Mouse (Mus musculus) midbrain, embryonic 16.5 days (tissue): ENCODE results near the gene C1rl. TPM values are rescaled to one million over a fixed set of nuclear protein-coding genes. Genes with fewer than 3 reads are reported as not detected.
"Not testable (repeated sequence)": the region's sequence is repeated elsewhere in the genome, so short reads cannot be mapped to it uniquely, and the experiment has no call there.

Experiments used
- ATAC-seq: fragments of 200-750 bp; cut with Nextera tagmentation; 2 replicates; pipeline ENCODE4 v1.8.0; 2017; ENCODE audit warnings: moderate TSS enrichment
- H3K27ac ChIP-seq: fragments of 300-500 bp; sonication (generic); 2 replicates; pipeline ENCODE4 v1.5.1; 2014; ENCODE audit warnings: mild to moderate bottlenecking, low read length, mixed read lengths
- H3K27me3 ChIP-seq: fragments of 300-500 bp; sonication (generic); 2 replicates; pipeline ENCODE4 v1.6.1; 2014; ENCODE audit warnings: low read depth, low read length, mixed read lengths; ENCODE audit not compliant: control insufficient read depth, insufficient read depth
- H3K36me3 ChIP-seq: fragments of 300-500 bp; sonication (generic); 2 replicates; pipeline ENCODE4 v1.6.1; 2014; ENCODE audit warnings: mild to moderate bottlenecking, low read length, moderate library complexity, mixed read lengths; ENCODE audit not compliant: control insufficient read depth, insufficient read depth
- H3K4me1 ChIP-seq: fragments of 300-500 bp; sonication (generic); 2 replicates; pipeline ENCODE4 v1.6.1; 2014; ENCODE audit warnings: mild to moderate bottlenecking, low read length, mixed read lengths; ENCODE audit not compliant: control insufficient read depth, insufficient read depth
- H3K4me2 ChIP-seq: fragments of 300-500 bp; sonication (generic); 2 replicates; pipeline ENCODE4 v1.6.1; 2014; ENCODE audit warnings: mild to moderate bottlenecking, low read length, mixed read lengths
- H3K4me3 ChIP-seq: fragments of 300-500 bp; sonication (generic); 2 replicates; pipeline ENCODE4 v1.5.1; 2014; ENCODE audit warnings: low read depth, mild to moderate bottlenecking, low read length, moderate library complexity, mixed read lengths
- H3K9ac ChIP-seq: fragments of 300-500 bp; sonication (generic); 2 replicates; pipeline ENCODE4 v1.6.1; 2014; ENCODE audit warnings: low read depth, low read length, mixed read lengths
- H3K9me3 ChIP-seq: fragments of 300-500 bp; sonication (generic); replicated peaks from 2 replicates; pipeline ENCODE4 v1.6.1; 2014; ENCODE audit warnings: mild to moderate bottlenecking, low read length, mixed read lengths; ENCODE audit not compliant: control insufficient read depth, poor library complexity, severe bottlenecking
- WGBS: fragments of 180-500 bp; shearing (Covaris S2); extraction: QIAGEN DNeasy Blood & Tissue Kit; methylation state at CpG from one replicate; pipeline ENCODE4 v1.1.7; 2014; 5-methylcytosine and 5-hydroxymethylcytosine counted together
- polyA plus RNA-seq: library from polyadenylated mRNA; unstranded; fragments of >200 nt; fragmentation: Nextera tagmentation; extraction: Ambion mirVana; gene quantifications from 2 replicates; pipeline ENCODE4 v1.2.1, GENCODE M21; 2015

C1rl gene
- polyA plus RNA-seq, 1 experiment from 2014 or later, result 0.36 TPM

GRCm38 (mm10) chr6:124477922-124478651 lies 14.8 kb upstream of the C1rl start:
- Histone ChIP-seq H3K9me3 (no peaks in the 10 kb centered on the region), H3K4me3 (no peak overlapping the region), H3K27me3 (no peaks in the 10 kb centered on the region), H3K9ac (no peak overlapping the region), H3K4me2 (no peak overlapping the region), H3K36me3 (no peaks in the 10 kb centered on the region), H3K27ac (no peak overlapping the region), H3K4me1 (no peaks in the 10 kb centered on the region)
- WGBS, result 78% methylated on average over 17 of the region's 17 CpGs
- ATAC-seq, result no peak

DNA sequence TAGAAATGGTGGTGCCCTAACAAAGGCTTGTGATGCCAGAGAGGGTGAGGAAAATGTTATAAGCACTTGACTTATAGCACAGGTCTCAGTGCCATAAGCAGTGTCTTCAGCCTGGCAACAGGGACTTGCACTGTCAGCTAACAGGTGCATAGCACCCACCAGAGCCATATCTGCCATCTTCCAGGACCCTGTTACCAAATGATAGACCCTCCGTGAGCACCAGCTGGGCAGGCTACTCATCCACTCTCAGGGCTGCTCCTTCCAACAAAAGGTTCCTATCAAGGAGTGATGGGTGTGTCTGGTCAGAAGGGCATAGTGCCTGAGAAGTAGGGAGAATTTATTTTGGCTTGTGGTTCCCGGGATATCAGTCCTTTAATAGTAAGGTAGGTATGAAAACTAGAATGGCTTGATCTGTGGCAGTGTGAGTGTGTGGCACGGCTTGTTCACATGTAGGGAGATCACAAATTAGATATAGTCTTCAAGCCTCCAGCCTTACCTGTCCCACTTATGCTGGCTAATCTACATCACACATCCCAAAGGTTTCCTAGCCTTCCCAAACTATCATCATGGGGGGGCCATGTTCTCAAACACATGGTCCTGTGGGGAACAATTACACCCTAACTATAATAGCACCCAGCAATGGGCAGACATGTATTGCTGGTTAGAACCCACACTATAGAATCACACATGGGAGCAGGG lies 13.9 kb upstream of the C1rl start:
- no peaks in the 10 kb centered on the region for H3K27me3 ChIP-seq
- no peak overlapping the region for H3K4me2 ChIP-seq
- no peak overlapping the region for H3K27ac ChIP-seq
- no peak overlapping the region for H3K4me3 ChIP-seq
- no peak overlapping the region for H3K9ac ChIP-seq
- ATAC-seq, result no peak
- 89% methylated on average over 3 of the region's 3 CpGs for WGBS
- H3K36me3 ChIP-seq, result no peaks in the 10 kb centered on the region
- H3K9me3 ChIP-seq, result no peaks in the 10 kb centered on the region
- H3K4me1 ChIP-seq, result no peaks in the 10 kb centered on the region

DNA sequence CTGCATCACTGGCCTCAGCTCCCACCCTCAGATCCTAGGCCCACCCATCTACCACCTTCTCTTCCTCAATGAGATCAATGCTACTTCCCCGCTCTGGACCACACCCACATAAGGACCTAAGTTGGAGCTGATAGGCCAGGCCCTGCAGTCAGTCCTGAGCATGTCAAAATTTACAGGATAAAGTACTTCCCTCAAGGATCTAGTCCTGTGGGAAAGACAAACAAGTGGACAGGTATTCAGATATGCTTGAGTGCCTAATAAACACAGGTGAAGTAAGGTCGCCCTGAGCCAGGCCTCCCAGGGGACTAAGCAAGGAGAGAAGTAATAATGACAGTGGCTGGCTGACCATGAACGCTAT lies 13.4 kb upstream of the C1rl start:
- H3K36me3 ChIP-seq, result no peaks in the 10 kb centered on the region
- H3K27me3 ChIP-seq, result no peaks in the 10 kb centered on the region
- no peaks in the 10 kb centered on the region for H3K4me1 ChIP-seq
- no peaks in the 10 kb centered on the region for H3K9me3 ChIP-seq
- H3K9ac ChIP-seq, result no peak overlapping the region
- 87% methylated on average over 3 of the region's 3 CpGs for WGBS
- no peak overlapping the region for H3K27ac ChIP-seq
- no peak overlapping the region for H3K4me3 ChIP-seq
- ATAC-seq, result no peak
- no peak overlapping the region for H3K4me2 ChIP-seq

- Histone ChIP-seq H3K36me3 (no peaks in the 10 kb centered on the region), H3K27me3 (no peaks in the 10 kb centered on the region), H3K4me1 (no peaks in the 10 kb centered on the region), H3K9me3 (no peaks in the 10 kb centered on the region), H3K4me2 (no peak overlapping the region), H3K27ac (no peak overlapping the region), H3K4me3 (no peak overlapping the region), H3K9ac (no peak overlapping the region)
- 61% methylated on average over 4 of the region's 4 CpGs for whole genome bisulfite sequencing
- no peak for ATAC-seq
Observed at GRCm38 (mm10) chr6:124480295-124480694, 12.6 kb upstream of the C1rl start.

GRCm38 (mm10) chr6:124481571-124481970 lies 11.3 kb upstream of the C1rl start:
- no peak overlapping the region for H3K27ac ChIP-seq
- H3K4me1 ChIP-seq, result no peaks in the 10 kb centered on the region
- WGBS, result 22% methylated on average over 6 of the region's 6 CpGs
- ATAC-seq, result no peak
- no peaks in the 10 kb centered on the region for H3K9me3 ChIP-seq
- H3K27me3 ChIP-seq, result no peaks in the 10 kb centered on the region
- no peaks in the 10 kb centered on the region for H3K36me3 ChIP-seq
- H3K9ac ChIP-seq, result no peak overlapping the region
- H3K4me3 ChIP-seq, result no peak overlapping the region
- H3K4me2 ChIP-seq, result no peak overlapping the region

DNA sequence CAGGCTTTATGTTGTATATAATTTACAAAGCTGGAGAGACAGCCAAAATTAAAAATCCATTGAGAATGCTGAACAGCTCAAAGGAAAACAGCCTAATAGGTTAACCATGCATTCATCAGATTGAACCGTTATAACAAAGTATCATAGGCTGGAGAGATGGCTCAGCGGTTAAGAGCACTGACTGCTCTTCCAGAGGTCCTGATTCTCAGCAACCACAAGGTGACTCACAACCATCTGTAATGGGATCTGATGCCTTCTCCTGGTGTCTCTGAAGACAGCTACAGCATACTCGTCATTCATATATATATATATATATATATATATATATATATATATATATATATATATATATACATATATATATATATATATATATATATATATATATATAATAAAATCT lies 9.1 kb upstream of the C1rl start:
- not testable (repeated sequence) for H3K9me3 ChIP-seq, H3K9ac ChIP-seq, H3K4me2 ChIP-seq, H3K4me3 ChIP-seq, H3K36me3 ChIP-seq, H3K27me3 ChIP-seq, H3K27ac ChIP-seq, ATAC-seq, H3K4me1 ChIP-seq
- 81% methylated on average over 3 of the region's 3 CpGs for WGBS

GRCm38 (mm10) chr6:124484851-124485250 lies 8.1 kb upstream of the C1rl start:
- Histone ChIP-seq H3K4me3 (no peak overlapping the region; the same call in 1 of the 2 replicates), H3K27me3 (no peaks in the 10 kb centered on the region), H3K4me1 (no peaks in the 10 kb centered on the region), H3K27ac (no peak overlapping the region), H3K36me3 (no peaks in the 10 kb centered on the region), H3K9ac (no peak overlapping the region), H3K4me2 (peak overlapping the region; percentile 47), H3K9me3 (no peaks in the 10 kb centered on the region)
- WGBS, result 83% methylated on average over 7 of the region's 7 CpGs
- no peak; the same call in 1 of the 2 replicates for ATAC-seq

DNA sequence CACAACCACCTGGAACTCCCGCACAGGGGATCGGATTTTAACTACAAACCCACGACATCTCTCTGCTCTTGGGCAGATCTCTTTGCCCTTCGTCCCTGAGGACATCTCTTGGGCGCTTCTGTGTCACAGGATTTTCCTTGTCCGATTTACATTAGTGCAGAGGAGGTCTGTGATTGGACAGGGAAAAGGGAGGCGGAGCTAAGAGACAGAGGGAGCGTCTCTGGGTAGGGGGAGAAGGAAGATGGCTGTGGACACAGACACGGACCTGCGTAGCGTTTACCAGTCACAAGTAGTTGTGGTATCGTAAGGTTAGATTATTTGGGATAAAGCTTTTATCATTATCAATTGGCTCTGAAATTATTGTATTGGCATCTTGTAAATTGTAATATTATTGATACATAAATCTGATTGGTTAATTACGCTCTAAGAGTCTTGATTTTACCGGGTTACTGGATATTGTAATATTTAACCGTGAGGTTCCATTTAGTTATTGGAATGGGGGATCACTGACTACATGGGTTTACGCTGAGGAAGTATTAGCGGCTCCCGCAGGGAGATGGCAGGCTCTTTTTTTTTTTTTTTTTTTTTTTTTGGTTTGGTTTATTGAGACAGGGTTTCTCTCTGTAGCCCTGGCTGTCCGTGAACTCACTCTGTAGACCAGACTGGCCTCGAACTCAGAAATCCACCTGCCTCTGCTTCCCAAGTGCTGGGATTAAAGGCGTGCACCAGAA lies 7.3 kb upstream of the C1rl start:
- Histone ChIP-seq H3K4me1 (no peaks in the 10 kb centered on the region), H3K36me3 (no peaks in the 10 kb centered on the region), H3K4me2 (peak overlapping the region; percentile 47), H3K27me3 (no peaks in the 10 kb centered on the region), H3K9me3 (no peaks in the 10 kb centered on the region), H3K27ac (no peak overlapping the region), H3K4me3 (peak overlapping the region; percentile 26), H3K9ac (0 out of 2 replicates have a peak overlapping the region, but pooled peaks have one; percentile 26)
- ATAC-seq, result peak; percentile 95
- 28% methylated on average over 21 of the region's 21 CpGs for WGBS

DNA sequence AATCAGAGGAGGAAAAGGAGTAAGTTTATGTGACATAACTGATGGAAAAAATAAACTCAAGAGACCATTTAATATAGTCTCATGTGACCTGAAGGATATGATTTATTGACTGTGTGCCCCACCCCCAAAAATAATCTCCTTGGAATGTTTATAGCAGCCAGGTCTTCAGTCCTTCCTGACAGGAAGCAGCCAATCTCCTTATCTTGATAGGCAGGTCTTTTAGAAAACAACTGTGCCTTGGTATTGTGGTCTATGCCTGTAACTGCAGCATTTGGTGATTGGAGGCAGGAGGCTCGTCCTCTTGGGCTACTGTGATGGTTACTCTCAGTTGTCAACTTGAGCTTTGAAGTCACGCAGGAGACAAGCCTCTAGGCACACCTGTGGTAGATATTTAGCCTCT lies 5.4 kb upstream of the C1rl start:
- no peak overlapping the region for H3K27ac ChIP-seq
- H3K9ac ChIP-seq, result no peak overlapping the region
- H3K4me1 ChIP-seq, result no peaks in the 10 kb centered on the region
- ATAC-seq, result no peak
- WGBS, result 66% methylated on average over 2 of the region's 2 CpGs
- no peaks in the 10 kb centered on the region for H3K9me3 ChIP-seq
- no peaks in the 10 kb centered on the region for H3K36me3 ChIP-seq
- no peak overlapping the region for H3K4me3 ChIP-seq
- H3K27me3 ChIP-seq, result no peaks in the 10 kb centered on the region
- H3K4me2 ChIP-seq, result no peak overlapping the region
